Mouse (Mus musculus): ENCODE results near the gene Wdr95. TPM values are rescaled to one million over a fixed set of nuclear protein-coding genes. Genes with fewer than 3 reads are reported as not detected.

The Wdr95 gene
- polyA plus RNA-seq, 1 experiment from 2014 or later = not detected

GRCm38 (mm10) chr5:149659414-149659780, 130.9 kb downstream of the Wdr95 start:
- Histone ChIP-seq H3K4me3 (ENCODE audit: low read depth, low read length) (no peak overlapping the region), H3K4me2 (replicated peaks; ENCODE audit: low read depth) (no peak overlapping the region), H3K27ac (replicated peaks) (no peak overlapping the region), H3K9me3 (ENCODE audit: control insufficient read depth, low read length) (no peaks in the 10 kb centered on the region), H3K4me1 (replicated peaks; ENCODE audit: control insufficient read depth, insufficient read depth) (no peaks in the 10 kb centered on the region), H3K9ac (ENCODE audit: low read length) (no peak overlapping the region), H3K36me3 (ENCODE audit: control insufficient read depth, insufficient read depth, low read length) (no peaks in the 10 kb centered on the region), H3K27me3 (ENCODE audit: control insufficient read depth, insufficient read depth, low read length) (no peaks in the 10 kb centered on the region)
- TF ChIP-seq EP300 (optimal IDR thresholded peaks at IDR 0.05) = no peak
- TF ChIP-seq CTCF (IDR thresholded peaks at IDR 0.05; ENCODE audit: low read depth) = no peak
- no peak for DNase-seq (ENCODE audit: low spot score)
- ATAC-seq (ENCODE audit: low FRiP score, low TSS enrichment) = no peak
- WGBS = 67% methylated on average over 8 of the region's 9 CpGs

GRCm38 (mm10) chr5:149661428-149661827, 132.9 kb downstream of the Wdr95 start:
- Histone ChIP-seq H3K4me2 (replicated peaks; ENCODE audit: low read depth) (no peak overlapping the region), H3K9me3 (ENCODE audit: control insufficient read depth, low read length) (no peaks in the 10 kb centered on the region), H3K4me3 (ENCODE audit: low read depth, low read length) (no peak overlapping the region), H3K9ac (ENCODE audit: low read length) (no peak overlapping the region), H3K27me3 (ENCODE audit: control insufficient read depth, insufficient read depth, low read length) (no peaks in the 10 kb centered on the region), H3K4me1 (replicated peaks; ENCODE audit: control insufficient read depth, insufficient read depth) (no peaks in the 10 kb centered on the region), H3K36me3 (ENCODE audit: control insufficient read depth, insufficient read depth, low read length) (no peaks in the 10 kb centered on the region), H3K27ac (replicated peaks) (no peak overlapping the region)
- WGBS = 88% methylated on average over 6 of the region's 6 CpGs
- DNase-seq (ENCODE audit: low spot score) (no peak), ATAC-seq (ENCODE audit: low FRiP score, low TSS enrichment) (no peak)
- TF ChIP-seq EP300 (optimal IDR thresholded peaks at IDR 0.05) = no peak
- TF ChIP-seq CTCF (IDR thresholded peaks at IDR 0.05; ENCODE audit: low read depth) = no peak

Other genes with a start within 250 kb of the Wdr95 start
- gene Medag, start 116.9 kb upstream of the Wdr95 start, polyA plus RNA-seq (2015; fragmentation: Nextera tagmentation; extraction: Ambion mirVana) = 3.4 and 4.1 TPM in 2 replicates
- 0.27 and 0.61 TPM in 2 replicates for gene Tex26, start 89.0 kb upstream of the Wdr95 start, polyA plus RNA-seq (2015; fragmentation: Nextera tagmentation; extraction: Ambion mirVana)
- gene Hsph1, start 107.7 kb downstream of the Wdr95 start, polyA plus RNA-seq (2015; fragmentation: Nextera tagmentation; extraction: Ambion mirVana) = 11.7 and 13.4 TPM in 2 replicates
- 6.2 and 7.1 TPM in 2 replicates for gene B3glct, start 149.6 kb downstream of the Wdr95 start, polyA plus RNA-seq (2015; fragmentation: Nextera tagmentation; extraction: Ambion mirVana)

All from stomach, postnatal 0 days (tissue).